Mouse (Mus musculus) erythroid progenitor cell, adult 5-6 weeks (primary cell): ENCODE data around the gene Rbpjl. TPM values are rescaled to one million over a fixed set of nuclear protein-coding genes. Genes with fewer than 3 reads are reported as not detected.

ENCODE experiments used
- ATAC-seq: replicated peaks from 2 replicates; pipeline ENCODE4 v1.8.0; 2016; ENCODE audit warnings: moderate number of reproducible peaks, mild to moderate bottlenecking, moderate TSS enrichment, inconsistent platforms; ENCODE audit not compliant: poor library complexity, low FRiP score, severe bottlenecking
- total RNA-seq, 2 experiments: library from RNA; stranded (forward) in 1 of 2; stranded (reverse) in 1 of 2; fragments of 150-400 nt in 1 of 2; fragments of 186-747, 209-891 nt in 1 of 2; gene quantifications; 2 replicates each; pipeline versions ENCODE4 v1.2.3 to v1.2.4; 2015 to 2017; ENCODE audit warnings: low replicate concordance in 2 of 2

The Rbpjl gene
- total RNA-seq, 2 experiments from 2014 or later = not detected

- no peak for ATAC-seq
Measured at GRCm38 (mm10) chr2:164389020-164389419, 13.9 kb upstream of the Rbpjl start, which contains the start of gene Slpi. Gene Slpi (minus strand): TSS chr2:164389095.

DNA sequence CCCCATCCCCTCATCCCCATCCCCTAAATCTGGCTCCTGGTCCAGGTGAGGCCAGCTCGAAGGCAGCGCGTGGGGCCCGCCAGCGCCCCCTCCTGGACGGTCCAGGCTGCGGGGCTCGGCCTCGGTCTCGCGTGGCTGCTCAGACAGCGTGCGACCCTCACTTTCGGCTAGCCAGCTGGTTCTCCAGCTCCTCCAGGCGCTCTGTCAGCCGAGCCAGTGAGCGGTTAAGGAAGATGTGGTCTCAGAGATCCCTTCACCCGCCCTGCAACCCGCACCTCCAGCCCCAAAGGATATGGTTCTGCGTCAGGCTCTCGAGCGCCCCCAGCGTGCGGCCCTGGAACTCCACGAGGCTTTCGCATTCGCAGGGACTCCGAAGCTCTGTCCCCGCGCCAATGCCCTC lies 13.4 kb upstream of the Rbpjl start:
- peak; percentile 54; the same call in 1 of the 2 replicates for ATAC-seq

DNA sequence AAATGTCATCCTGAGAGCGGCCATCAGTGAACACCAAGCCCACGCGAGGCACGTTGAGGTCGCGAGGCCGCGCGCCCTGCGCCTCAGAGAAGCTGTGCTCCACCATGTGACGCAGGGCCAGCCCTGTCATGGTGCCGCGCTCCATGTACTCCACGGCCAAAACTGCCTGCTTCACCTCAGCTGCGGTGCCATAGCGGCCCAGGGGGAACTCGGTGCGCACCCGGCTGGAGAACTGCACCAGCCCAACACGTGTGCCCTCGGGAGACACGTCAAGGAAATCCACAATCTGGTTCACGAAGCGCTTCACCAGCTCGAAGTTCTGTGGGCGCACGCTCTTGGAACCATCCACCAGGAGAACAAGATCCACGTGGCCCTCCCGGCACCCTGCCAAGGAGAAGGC lies 9.8 kb upstream of the Rbpjl start:
- 0 out of 2 replicates have a peak, but pooled peaks have one; percentile 25 for ATAC-seq

DNA sequence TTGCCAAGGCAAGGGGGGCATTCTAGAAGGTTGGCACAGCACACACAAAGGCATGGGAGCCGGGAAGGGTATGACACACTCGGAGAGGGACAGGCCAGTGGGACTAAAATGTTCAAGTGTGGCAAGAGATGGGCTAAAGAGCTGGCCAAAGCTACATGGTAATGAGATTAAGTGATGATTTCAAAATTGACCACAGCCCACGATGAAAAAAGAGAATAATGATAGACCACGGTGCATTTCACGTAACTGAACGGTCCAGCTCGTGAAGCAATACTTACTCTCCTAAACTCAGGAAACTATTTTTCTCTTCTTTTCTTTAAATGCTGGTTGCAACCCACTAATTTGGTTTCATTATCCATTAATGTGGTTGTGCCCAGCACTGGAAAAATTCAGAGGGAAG lies 6.9 kb upstream of the Rbpjl start:
- no peak for ATAC-seq

DNA sequence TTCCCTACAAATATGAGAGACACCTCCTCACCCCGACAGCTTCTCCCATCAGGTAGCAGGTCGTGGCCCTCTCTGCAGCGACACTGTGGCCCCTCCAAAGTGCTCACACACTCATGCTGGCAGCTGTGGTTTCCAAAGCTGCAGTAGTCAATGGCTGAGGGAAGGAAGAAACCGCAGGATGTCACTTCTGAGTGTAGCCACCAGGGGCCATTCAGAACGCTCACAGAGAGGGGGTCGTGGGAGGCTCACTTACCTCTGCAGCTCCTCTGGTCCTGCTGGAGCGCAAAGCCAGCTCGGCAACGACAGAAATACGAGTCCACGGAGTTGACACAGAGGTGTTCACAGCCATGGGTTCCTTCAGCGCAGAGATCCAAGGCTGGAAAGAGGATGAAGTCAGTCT lies 6.0 kb upstream of the Rbpjl start:
- ATAC-seq = no peak

DNA sequence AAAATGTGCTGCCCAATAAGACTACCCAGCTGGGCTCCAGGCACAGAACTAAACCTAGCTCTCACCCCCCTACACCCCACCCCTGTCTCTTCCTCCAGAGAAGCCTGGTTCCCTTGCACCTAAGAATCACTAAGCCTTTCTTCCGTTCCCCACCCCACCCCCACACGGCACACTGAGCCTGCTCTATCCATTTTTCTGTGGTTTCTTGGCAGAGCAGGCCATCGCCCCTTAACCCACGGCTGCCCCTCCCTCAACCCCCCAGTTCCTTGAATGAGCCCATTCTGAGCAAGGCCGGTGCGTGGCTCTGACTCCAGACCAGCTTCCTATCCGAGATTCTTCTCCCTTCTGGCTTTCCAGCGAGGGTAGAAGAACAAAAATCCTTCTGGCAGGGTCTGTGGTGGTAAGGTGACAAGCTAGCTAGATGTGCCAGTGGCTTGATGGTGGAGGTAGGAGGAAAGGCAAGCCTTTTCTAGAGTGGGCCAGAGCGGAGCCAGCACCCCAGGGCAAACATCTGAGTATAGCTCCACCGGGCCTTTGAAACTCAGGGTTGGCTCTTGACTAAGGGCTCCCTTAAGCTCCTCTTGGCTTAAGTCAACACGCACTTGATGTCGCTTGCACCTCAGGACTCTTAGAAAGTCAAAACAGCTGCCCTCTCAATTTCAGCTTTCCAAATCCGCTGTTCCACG lies 598 bp downstream of the Rbpjl start:
- no peak for ATAC-seq

- ATAC-seq = no peak
Measured at GRCm38 (mm10) chr2:164404082-164404990, 1.4 kb downstream of the Rbpjl start.

DNA sequence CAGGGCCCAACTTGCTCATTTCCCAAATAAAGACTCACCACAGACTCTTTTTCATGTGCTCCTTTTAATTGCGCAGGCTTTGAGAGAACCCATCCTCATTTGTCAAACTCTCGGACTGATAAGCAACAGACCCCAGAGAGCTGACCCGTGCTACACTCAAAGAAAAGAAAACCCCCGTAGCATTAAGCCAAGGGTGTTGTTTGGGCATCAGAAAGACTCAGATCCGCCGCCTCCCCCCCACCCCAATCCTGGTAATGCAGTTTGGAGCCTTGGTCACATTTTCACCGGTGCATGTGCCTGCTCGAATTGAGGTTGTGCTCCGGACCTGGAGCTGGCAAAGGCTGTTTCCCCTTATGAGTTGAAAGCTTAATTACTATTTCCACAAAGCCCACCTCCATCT lies 2.1 kb downstream of the Rbpjl start, which contains the start of gene Matn4:
Gene Matn4 (minus strand): TSS at position 101 of the 400 bp plus-strand sequence.
- ATAC-seq = no peak

DNA sequence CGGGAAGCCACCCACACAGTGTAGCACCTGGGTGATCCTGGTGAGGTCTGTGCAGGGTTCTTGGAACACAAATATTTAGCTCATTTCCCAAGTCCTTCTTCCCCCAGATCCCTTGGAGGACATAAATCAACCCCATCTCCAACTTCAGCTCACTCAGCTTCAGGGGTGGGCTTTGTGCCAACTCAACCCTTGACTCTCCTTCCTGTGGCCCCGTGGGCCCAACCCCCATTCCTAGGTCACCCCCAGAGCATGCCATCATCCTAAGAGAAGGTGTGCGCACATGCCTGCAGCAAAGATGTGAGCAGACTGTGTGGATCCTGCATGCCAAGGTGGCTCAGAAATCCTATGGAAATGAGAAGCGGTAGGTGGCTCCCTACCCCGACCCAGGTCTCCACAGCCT lies 2.6 kb downstream of the Rbpjl start:
- no peak for ATAC-seq

DNA sequence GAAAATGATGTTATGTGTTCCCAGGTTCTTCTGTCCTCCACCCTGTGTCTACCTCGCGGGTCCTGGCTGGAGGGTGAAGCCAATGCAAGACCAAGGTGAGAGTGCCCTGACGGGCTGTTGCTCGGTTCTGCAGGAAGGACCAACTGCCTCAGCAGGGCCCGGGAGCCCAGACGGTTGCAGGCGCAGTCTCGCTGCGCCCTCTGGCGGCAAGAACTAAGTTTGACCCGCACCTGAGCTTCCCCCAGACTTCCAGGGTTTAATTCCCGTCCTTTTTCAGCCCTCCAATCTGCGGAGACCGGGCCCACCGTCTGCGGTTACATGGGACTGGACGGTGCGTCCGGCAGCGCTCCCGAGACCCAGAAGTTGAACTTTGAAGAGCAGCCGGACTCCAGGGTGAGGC lies 4.8 kb downstream of the Rbpjl start:
- ATAC-seq = 0 out of 2 replicates have a peak, but pooled peaks have one; percentile 53

DNA sequence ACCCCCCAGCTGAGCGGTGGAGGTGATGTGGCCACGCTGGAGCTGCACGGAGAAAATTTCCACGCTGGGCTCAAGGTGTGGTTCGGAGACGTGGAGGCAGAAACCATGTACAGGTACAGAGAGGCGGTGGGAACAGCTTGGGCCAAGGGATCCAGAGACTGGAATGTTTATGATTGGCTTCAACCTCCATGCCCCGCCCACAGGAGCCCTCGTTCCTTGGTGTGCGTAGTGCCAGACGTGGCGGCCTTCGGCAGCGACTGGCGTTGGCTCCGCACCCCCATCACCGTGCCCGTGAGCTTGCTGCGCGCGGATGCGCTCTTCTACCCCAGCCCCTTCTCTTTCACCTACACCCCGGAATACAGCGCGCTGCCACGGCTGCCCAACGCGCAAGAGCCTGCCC lies 11.2 kb downstream of the Rbpjl start:
- ATAC-seq = no peak

DNA sequence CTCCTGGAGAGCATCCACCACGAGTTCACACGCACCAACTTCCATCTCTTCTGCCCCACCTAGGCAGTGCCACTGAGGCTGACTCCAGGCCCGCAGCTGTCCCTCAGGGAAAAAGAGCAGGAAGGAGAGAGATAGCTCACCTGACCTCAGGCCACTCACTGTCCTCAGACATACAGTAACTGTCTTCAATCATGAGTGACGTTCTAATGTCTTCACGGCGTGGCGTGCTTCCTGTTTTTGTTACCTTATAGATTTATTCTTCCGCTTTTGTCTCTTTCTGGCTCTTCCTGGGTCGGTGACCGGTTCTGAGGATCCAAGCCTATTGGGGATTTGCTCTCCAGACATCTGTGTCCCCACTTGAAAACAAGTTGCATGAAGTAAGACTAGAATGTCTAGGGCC lies 11.6 kb downstream of the Rbpjl start:
- ATAC-seq = no peak

DNA sequence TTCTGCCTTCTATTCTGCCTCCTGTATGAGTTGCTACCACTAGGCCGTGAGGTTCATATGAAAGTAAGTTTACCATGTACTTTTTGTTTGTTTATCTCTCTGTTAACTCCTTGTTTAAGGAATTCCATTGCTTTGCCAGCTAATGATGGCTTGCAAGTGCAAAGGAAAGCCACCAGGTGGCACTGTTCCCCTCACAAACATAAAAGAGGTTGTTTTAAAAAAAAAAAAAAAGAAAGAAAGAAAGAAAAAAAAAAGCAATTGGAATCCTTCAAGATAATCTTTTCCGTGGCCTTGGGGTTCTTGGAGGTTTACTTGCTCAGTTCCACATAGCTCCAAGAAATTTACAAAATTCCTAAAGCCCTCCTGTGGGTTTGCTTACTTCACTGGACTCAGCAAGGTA lies 14.3 kb downstream of the Rbpjl start:
- no peak for ATAC-seq

GRCm38 (mm10) chr2:164418308-164418875 lies 15.5 kb downstream of the Rbpjl start:
- no peak for ATAC-seq

GRCm38 (mm10) chr2:164419489-164419888 lies 16.5 kb downstream of the Rbpjl start:
- ATAC-seq = no peak

GRCm38 (mm10) chr2:164421306-164421705 lies 18.4 kb downstream of the Rbpjl start:
- ATAC-seq = no peak

DNA sequence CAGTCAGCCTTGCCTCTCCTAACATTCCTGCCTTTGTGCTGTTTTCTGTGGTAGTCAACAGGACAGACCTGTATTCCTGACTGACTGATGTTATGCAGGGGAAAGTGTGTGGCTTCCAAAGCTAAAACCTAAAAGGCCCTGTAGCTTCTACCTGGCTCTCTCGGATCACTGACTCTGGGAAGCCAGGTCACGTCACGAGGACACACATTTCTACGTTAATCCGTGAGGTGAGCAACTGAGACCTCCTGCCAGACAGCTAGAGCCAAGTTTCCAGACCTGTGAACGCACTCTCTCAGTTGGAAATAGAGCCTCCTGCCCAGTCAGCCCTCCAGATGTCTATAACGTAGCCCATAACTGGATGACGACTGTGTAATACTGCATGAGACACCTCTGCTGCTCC lies 19.0 kb downstream of the Rbpjl start:
- ATAC-seq = no peak

DNA sequence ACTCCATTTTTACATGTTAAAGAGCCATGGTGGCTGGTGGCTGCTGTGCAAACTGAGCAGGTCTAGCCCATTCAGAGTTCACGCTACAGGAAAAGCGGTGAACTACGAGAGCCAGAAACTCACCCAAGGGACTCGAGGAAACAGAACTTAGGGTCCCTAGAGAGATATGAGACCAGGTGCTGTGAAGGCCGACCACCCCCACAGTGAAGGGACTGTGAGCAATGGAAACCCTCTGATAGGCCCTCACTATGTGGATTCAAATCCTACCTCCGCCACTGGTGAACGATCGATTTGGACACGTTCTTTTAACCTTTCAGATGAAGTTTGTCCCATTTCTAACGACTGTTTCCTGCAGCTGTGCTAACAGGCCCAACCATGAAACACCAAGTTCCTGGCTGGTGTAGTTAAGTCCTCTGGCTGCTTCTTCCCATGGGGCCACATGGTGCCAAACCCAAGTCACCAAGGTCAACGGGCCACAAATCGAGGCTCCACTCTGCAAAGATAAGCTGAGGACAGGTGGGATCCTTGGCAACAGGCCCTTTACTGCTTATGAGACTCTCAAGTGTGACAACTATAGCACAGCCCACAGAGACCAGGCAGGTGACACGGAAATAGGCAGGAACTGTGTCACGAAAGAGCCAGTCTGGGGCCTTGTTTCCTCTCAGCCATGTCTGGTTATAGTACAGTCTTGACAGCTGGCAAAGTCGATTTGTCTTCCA lies 19.9 kb downstream of the Rbpjl start:
- 0 out of 2 replicates have a peak, but pooled peaks have one; percentile 19 for ATAC-seq

DNA sequence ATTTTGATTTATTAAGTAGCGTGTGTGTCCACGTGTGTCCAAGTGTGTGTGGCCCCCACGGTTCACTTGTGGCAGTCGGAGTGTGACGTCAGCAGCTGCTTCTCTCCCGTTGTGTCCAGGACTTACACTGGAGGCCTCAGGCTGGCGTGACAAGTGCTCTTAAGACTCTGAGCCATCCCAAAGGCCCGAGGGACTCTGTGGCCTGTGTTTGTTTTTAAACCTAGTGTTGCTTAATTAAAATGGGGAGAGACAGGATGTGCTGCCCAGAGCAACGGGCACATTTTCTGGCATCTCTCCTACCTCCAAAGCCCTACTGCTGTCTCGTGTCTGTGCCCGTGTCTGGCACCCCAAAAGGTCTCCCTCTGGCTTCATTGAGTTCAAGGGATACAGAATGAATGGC lies 20.5 kb downstream of the Rbpjl start:
- ATAC-seq = no peak

DNA sequence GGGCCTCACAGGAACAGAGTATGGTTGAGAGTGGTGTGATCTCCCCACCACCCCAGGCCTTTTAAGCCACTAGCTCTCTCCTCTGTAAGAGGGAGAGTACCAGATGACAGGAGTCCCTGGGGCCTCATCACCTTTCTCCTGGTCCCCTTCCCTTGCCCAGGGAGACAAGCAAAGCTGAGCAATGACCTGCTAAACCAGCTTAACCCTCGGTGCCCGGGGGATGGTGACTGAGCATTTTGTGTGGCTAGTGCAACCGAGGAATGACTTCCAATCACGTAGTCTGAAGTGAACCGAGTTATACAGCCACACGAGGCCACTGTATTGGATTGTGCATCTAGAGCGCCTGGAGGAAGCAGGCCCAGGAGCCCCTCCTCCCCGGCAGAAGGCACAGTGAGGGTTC lies 21.5 kb downstream of the Rbpjl start:
- no peak for ATAC-seq
